Mouse (Mus musculus) retina, embryonic 14.5 days (tissue): ENCODE results near the gene Bcl2.
"Not testable (repeated sequence)": the region's sequence is repeated elsewhere in the genome, so short reads cannot be mapped to it uniquely, and the experiment has no call there.

Experiments used
- DNase-seq: peaks from one replicate; pipeline ENCODE4 v3.0.0-alpha.2; 2015; ENCODE audit warnings: low spot score

Bcl2 gene

GRCm38 (mm10) chr1:106555498-106556168 lies 158.4 kb downstream of the Bcl2 start:
- no peak for DNase-seq

GRCm38 (mm10) chr1:106553846-106554802 lies 159.9 kb downstream of the Bcl2 start:
- no peak for DNase-seq

GRCm38 (mm10) chr1:106552856-106553255 lies 161.2 kb downstream of the Bcl2 start:
- no peak for DNase-seq

- no peak for DNase-seq
Observed at GRCm38 (mm10) chr1:106550580-106550979, 163.5 kb downstream of the Bcl2 start.

GRCm38 (mm10) chr1:106549025-106549424 lies 165.0 kb downstream of the Bcl2 start:
- no peak for DNase-seq

GRCm38 (mm10) chr1:106544817-106545612 lies 169.1 kb downstream of the Bcl2 start:
- DNase-seq: peak; percentile 54

- DNase-seq: peak; percentile 51
Observed at GRCm38 (mm10) chr1:106542731-106543130, 171.3 kb downstream of the Bcl2 start.

- DNase-seq: no peak
Observed at GRCm38 (mm10) chr1:106541851-106542250, 172.2 kb downstream of the Bcl2 start.

GRCm38 (mm10) chr1:106540130-106540529 lies 173.9 kb downstream of the Bcl2 start:
- no peak for DNase-seq

- no peak for DNase-seq
Observed at GRCm38 (mm10) chr1:106539029-106539428, 175.0 kb downstream of the Bcl2 start.

GRCm38 (mm10) chr1:106534835-106535234 lies 179.2 kb downstream of the Bcl2 start:
- DNase-seq: not testable (repeated sequence)

GRCm38 (mm10) chr1:106529570-106529969 lies 184.5 kb downstream of the Bcl2 start:
- DNase-seq: no peak

- DNase-seq: no peak
Observed at GRCm38 (mm10) chr1:106527537-106527936, 186.5 kb downstream of the Bcl2 start.

- DNase-seq: no peak
Observed at GRCm38 (mm10) chr1:106526751-106527150, 187.3 kb downstream of the Bcl2 start.

- DNase-seq: no peak
Observed at GRCm38 (mm10) chr1:106526112-106526511, 188.0 kb downstream of the Bcl2 start.

- DNase-seq: no peak
Observed at GRCm38 (mm10) chr1:106523741-106524140, 190.3 kb downstream of the Bcl2 start.

GRCm38 (mm10) chr1:106523009-106523408 lies 191.1 kb downstream of the Bcl2 start:
- DNase-seq: no peak

GRCm38 (mm10) chr1:106517591-106518177 lies 196.4 kb downstream of the Bcl2 start:
- DNase-seq: no peak

GRCm38 (mm10) chr1:106517099-106517498 lies 197.0 kb downstream of the Bcl2 start:
- no peak for DNase-seq

GRCm38 (mm10) chr1:106515611-106516010 lies 198.5 kb downstream of the Bcl2 start:
- DNase-seq: no peak

GRCm38 (mm10) chr1:106513890-106514643 lies 200.0 kb downstream of the Bcl2 start:
- DNase-seq: peak; percentile 45
